Mouse (Mus musculus): ENCODE data around the gene 4930402K13Rik. TPM values are rescaled to one million over a fixed set of nuclear protein-coding genes. Genes with fewer than 3 reads are reported as not detected.
"Not testable (repeated sequence)": the region's sequence is repeated elsewhere in the genome, so short reads cannot be mapped to it uniquely, and the experiment has no call there.

The 4930402K13Rik gene
- total RNA-seq (2012; rRNA removed), result not detected in 2 replicates

GRCm38 (mm10) chrX:9104262-9104661 lies at the start of gene 4930402K13Rik:
4930402K13Rik (plus strand) TSS chrX:9104562.
- H3K36me3 ChIP-seq (ENCODE audit: control insufficient read depth, insufficient read depth, low read length, poor library complexity, severe bottlenecking), result no peaks in the 10 kb centered on the region
- no peak for DNase-seq (ENCODE audit: low read depth, low spot score)
- H3K9me3 ChIP-seq (ENCODE audit: control insufficient read depth, insufficient read depth, low read depth, low read length), result 0 out of 2 replicates have a peak, but pooled peaks cover 2% of the 10 kb centered on the region
- H3K4me3 ChIP-seq (ENCODE audit: insufficient read depth in 1 of 2, low read depth in 1 of 2, low read length in 2 of 2, poor library complexity in 1 of 2, severe bottlenecking in 1 of 2), result no peak within 1 kb of the TSS
- TF ChIP-seq MAFK (IDR thresholded peaks at IDR 0.05; ENCODE audit: insufficient read depth, low read depth, low read length) (no peak), ZNF384 (IDR thresholded peaks at IDR 0.05; ENCODE audit: low read depth, low read length) (no peak), CHD2 (IDR thresholded peaks at IDR 0.05; ENCODE audit: low read depth, low read length) (no peak), ZC3H11A (IDR thresholded peaks at IDR 0.05; ENCODE audit: borderline replicate concordance, low read depth, low read length) (no peak), HCFC1 (IDR thresholded peaks at IDR 0.05; ENCODE audit: borderline replicate concordance, insufficient read depth, low read length) (no peak)
- in situ Hi-C loops (cut with MboI; ENCODE audit: low sequenced_read_pairs in 2 of 2, unreplicated experiment in 2 of 2), result no loop called here
- H3K27ac ChIP-seq (ENCODE audit: insufficient read depth, low read depth, low read length, poor library complexity, severe bottlenecking), result no peak within 1 kb of the TSS
- no peak within 1 kb of the TSS for H3K9ac ChIP-seq (ENCODE audit: insufficient read depth, low read depth, low read length, poor library complexity, severe bottlenecking)
- no peaks in the 10 kb centered on the region for H3K4me1 ChIP-seq (ENCODE audit: control insufficient read depth in 2 of 2, insufficient read depth in 2 of 2, low read length in 2 of 2, poor library complexity in 1 of 2)

- DNase-seq (ENCODE audit: low read depth, low spot score), result peak; percentile 39
- H3K36me3 ChIP-seq (ENCODE audit: control insufficient read depth, insufficient read depth, low read length, poor library complexity, severe bottlenecking); H3K27ac ChIP-seq (ENCODE audit: insufficient read depth, low read depth, low read length, poor library complexity, severe bottlenecking); H3K9me3 ChIP-seq (ENCODE audit: control insufficient read depth, insufficient read depth, low read depth, low read length); H3K4me3 ChIP-seq (ENCODE audit: insufficient read depth in 1 of 2, low read depth in 1 of 2, low read length in 2 of 2, poor library complexity in 1 of 2, severe bottlenecking in 1 of 2); in situ Hi-C loops (cut with MboI; ENCODE audit: low sequenced_read_pairs in 2 of 2, unreplicated experiment in 2 of 2); H3K9ac ChIP-seq (ENCODE audit: insufficient read depth, low read depth, low read length, poor library complexity, severe bottlenecking); H3K4me1 ChIP-seq (ENCODE audit: control insufficient read depth in 2 of 2, insufficient read depth in 2 of 2, low read length in 2 of 2, poor library complexity in 1 of 2): not testable (repeated sequence)
Observed at GRCm38 (mm10) chrX:9060952-9061351, 43.4 kb upstream of the 4930402K13Rik start.

- Histone ChIP-seq H3K36me3 (ENCODE audit: control insufficient read depth, insufficient read depth, low read length, poor library complexity, severe bottlenecking) (no peaks in the 10 kb centered on the region), H3K27ac (ENCODE audit: insufficient read depth, low read depth, low read length, poor library complexity, severe bottlenecking) (no peak overlapping the region), H3K9me3 (ENCODE audit: control insufficient read depth, insufficient read depth, low read depth, low read length) (no peaks in the 10 kb centered on the region), H3K4me3 (ENCODE audit: insufficient read depth in 1 of 2, low read depth in 1 of 2, low read length in 2 of 2, poor library complexity in 1 of 2, severe bottlenecking in 1 of 2) (no peak overlapping the region), H3K4me1 (ENCODE audit: control insufficient read depth in 2 of 2, insufficient read depth in 2 of 2, low read length in 2 of 2, poor library complexity in 1 of 2) (no peaks in the 10 kb centered on the region), H3K9ac (ENCODE audit: insufficient read depth, low read depth, low read length, poor library complexity, severe bottlenecking) (no peak overlapping the region)
- no peak for TF ChIP-seq MAFK (IDR thresholded peaks at IDR 0.05; ENCODE audit: insufficient read depth, low read depth, low read length)
- TF ChIP-seq ZC3H11A (IDR thresholded peaks at IDR 0.05; ENCODE audit: borderline replicate concordance, low read depth, low read length), result no peak
- no peak for TF ChIP-seq HCFC1 (IDR thresholded peaks at IDR 0.05; ENCODE audit: borderline replicate concordance, insufficient read depth, low read length)
- TF ChIP-seq ZNF384 (IDR thresholded peaks at IDR 0.05; ENCODE audit: low read depth, low read length), result no peak
- no peak for TF ChIP-seq CHD2 (IDR thresholded peaks at IDR 0.05; ENCODE audit: low read depth, low read length)
- no peak for DNase-seq (ENCODE audit: low read depth, low spot score)
- in situ Hi-C loops (cut with MboI; ENCODE audit: low sequenced_read_pairs in 2 of 2, unreplicated experiment in 2 of 2), result no loop called here
Observed at GRCm38 (mm10) chrX:9062101-9062500, 42.3 kb upstream of the 4930402K13Rik start.

GRCm38 (mm10) chrX:9062715-9063114 lies 41.6 kb upstream of the 4930402K13Rik start, which contains the start of gene Fthl17f:
Fthl17f (plus strand) TSS chrX:9063015.
- H3K27ac ChIP-seq (ENCODE audit: insufficient read depth, low read depth, low read length, poor library complexity, severe bottlenecking); DNase-seq (ENCODE audit: low read depth, low spot score); H3K4me1 ChIP-seq (ENCODE audit: control insufficient read depth in 2 of 2, insufficient read depth in 2 of 2, low read length in 2 of 2, poor library complexity in 1 of 2); H3K9ac ChIP-seq (ENCODE audit: insufficient read depth, low read depth, low read length, poor library complexity, severe bottlenecking); in situ Hi-C loops (cut with MboI; ENCODE audit: low sequenced_read_pairs in 2 of 2, unreplicated experiment in 2 of 2); H3K9me3 ChIP-seq (ENCODE audit: control insufficient read depth, insufficient read depth, low read depth, low read length); H3K36me3 ChIP-seq (ENCODE audit: control insufficient read depth, insufficient read depth, low read length, poor library complexity, severe bottlenecking): not testable (repeated sequence)
- H3K4me3 ChIP-seq (ENCODE audit: insufficient read depth in 1 of 2, low read depth in 1 of 2, low read length in 2 of 2, poor library complexity in 1 of 2, severe bottlenecking in 1 of 2), result 0 out of 4 replicates have a peak within 1 kb of the TSS, but pooled peaks of 1 of the 2 experiments have one; percentile 26

GRCm38 (mm10) chrX:9077699-9078098 lies 26.7 kb upstream of the 4930402K13Rik start:
- H3K4me3 ChIP-seq (ENCODE audit: insufficient read depth in 1 of 2, low read depth in 1 of 2, low read length in 2 of 2, poor library complexity in 1 of 2, severe bottlenecking in 1 of 2); H3K27ac ChIP-seq (ENCODE audit: insufficient read depth, low read depth, low read length, poor library complexity, severe bottlenecking); DNase-seq (ENCODE audit: low read depth, low spot score); in situ Hi-C loops (cut with MboI; ENCODE audit: low sequenced_read_pairs in 2 of 2, unreplicated experiment in 2 of 2); H3K4me1 ChIP-seq (ENCODE audit: control insufficient read depth in 2 of 2, insufficient read depth in 2 of 2, low read length in 2 of 2, poor library complexity in 1 of 2); H3K36me3 ChIP-seq (ENCODE audit: control insufficient read depth, insufficient read depth, low read length, poor library complexity, severe bottlenecking); H3K9me3 ChIP-seq (ENCODE audit: control insufficient read depth, insufficient read depth, low read depth, low read length); H3K9ac ChIP-seq (ENCODE audit: insufficient read depth, low read depth, low read length, poor library complexity, severe bottlenecking): not testable (repeated sequence)

- in situ Hi-C loops (cut with MboI; ENCODE audit: low sequenced_read_pairs in 2 of 2, unreplicated experiment in 2 of 2); H3K9ac ChIP-seq (ENCODE audit: insufficient read depth, low read depth, low read length, poor library complexity, severe bottlenecking); H3K27ac ChIP-seq (ENCODE audit: insufficient read depth, low read depth, low read length, poor library complexity, severe bottlenecking); H3K4me1 ChIP-seq (ENCODE audit: control insufficient read depth in 2 of 2, insufficient read depth in 2 of 2, low read length in 2 of 2, poor library complexity in 1 of 2); H3K36me3 ChIP-seq (ENCODE audit: control insufficient read depth, insufficient read depth, low read length, poor library complexity, severe bottlenecking); H3K9me3 ChIP-seq (ENCODE audit: control insufficient read depth, insufficient read depth, low read depth, low read length); H3K4me3 ChIP-seq (ENCODE audit: insufficient read depth in 1 of 2, low read depth in 1 of 2, low read length in 2 of 2, poor library complexity in 1 of 2, severe bottlenecking in 1 of 2): not testable (repeated sequence)
- DNase-seq (ENCODE audit: low read depth, low spot score), result peak; percentile 11
Observed at GRCm38 (mm10) chrX:9095066-9095465, 9.3 kb upstream of the 4930402K13Rik start.
